Mouse (Mus musculus): ENCODE results near the gene Nxf2. TPM values are rescaled to one million over a fixed set of nuclear protein-coding genes. Genes with fewer than 3 reads are reported as not detected.
A peak's percentile ranks its signal among the peaks of the same experiment; 100 is the strongest.

The Nxf2 gene
- 0.04 TPM in 1 of 2 replicates, not detected in the other for polyA plus RNA-seq (2012; rRNA removed)

GRCm38 (mm10) chrX:134964546-134964945 is at the start of gene Nxf2:
Gene Nxf2 (minus strand): TSS chrX:134964754.
- 91% methylated on average over 19 of the region's 19 CpGs for WGBS
- Histone ChIP-seq H3K36me3 (ENCODE audit: control insufficient read depth, insufficient read depth, low read length) (no peaks in the 10 kb centered on the region), H3K4me1 (ENCODE audit: control insufficient read depth, insufficient read depth, insufficient read length) (no peaks in the 10 kb centered on the region), H3K27me3 (ENCODE audit: control insufficient read depth, insufficient read depth, low read length) (no peaks in the 10 kb centered on the region), H3K27ac (ENCODE audit: insufficient read depth, low read length) (no peak within 1 kb of the TSS), H3K4me3 (ENCODE audit: extremely low read depth, insufficient read depth, insufficient read length) (peak within 1 kb of the TSS; percentile 28; the same call in 1 of the 2 replicates)
- no peak for DNase-seq (ENCODE audit: low read depth in 1 of 2, low spot score in 2 of 2)
- no peak for TF ChIP-seq POLR2A (IDR thresholded peaks at IDR 0.05; ENCODE audit: low read depth, low read length)
- TF ChIP-seq CTCF (IDR thresholded peaks at IDR 0.05; ENCODE audit: extremely low read depth, insufficient read depth, insufficient read length, insufficient replicate concordance) = no peak

- Histone ChIP-seq H3K36me3 (ENCODE audit: control insufficient read depth, insufficient read depth, low read length) (no peaks in the 10 kb centered on the region), H3K27ac (ENCODE audit: insufficient read depth, low read length) (no peak overlapping the region), H3K4me1 (ENCODE audit: control insufficient read depth, insufficient read depth, insufficient read length) (no peaks in the 10 kb centered on the region), H3K4me3 (ENCODE audit: extremely low read depth, insufficient read depth, insufficient read length) (no peak overlapping the region), H3K27me3 (ENCODE audit: control insufficient read depth, insufficient read depth, low read length) (no peaks in the 10 kb centered on the region)
- WGBS = 67% methylated on average over 3 of the region's 3 CpGs
- no peak for TF ChIP-seq CTCF (IDR thresholded peaks at IDR 0.05; ENCODE audit: extremely low read depth, insufficient read depth, insufficient read length, insufficient replicate concordance)
- TF ChIP-seq POLR2A (IDR thresholded peaks at IDR 0.05; ENCODE audit: low read depth, low read length) = no peak
- DNase-seq (ENCODE audit: low read depth in 1 of 2, low spot score in 2 of 2) = no peak
Measured at GRCm38 (mm10) chrX:135011381-135011780, 46.8 kb upstream of the Nxf2 start.

GRCm38 (mm10) chrX:135009471-135009815 is 44.9 kb upstream of the Nxf2 start:
- no peak for DNase-seq (ENCODE audit: low read depth in 1 of 2, low spot score in 2 of 2)
- no peaks in the 10 kb centered on the region for H3K4me1 ChIP-seq (ENCODE audit: control insufficient read depth, insufficient read depth, insufficient read length)
- TF ChIP-seq POLR2A (IDR thresholded peaks at IDR 0.05; ENCODE audit: low read depth, low read length) = no peak
- no peak for TF ChIP-seq CTCF (IDR thresholded peaks at IDR 0.05; ENCODE audit: extremely low read depth, insufficient read depth, insufficient read length, insufficient replicate concordance)
- WGBS = 31% methylated on average over 6 of the region's 6 CpGs
- peak overlapping the region; percentile 99 for H3K27ac ChIP-seq (ENCODE audit: insufficient read depth, low read length)
- no peaks in the 10 kb centered on the region for H3K36me3 ChIP-seq (ENCODE audit: control insufficient read depth, insufficient read depth, low read length)
- H3K27me3 ChIP-seq (ENCODE audit: control insufficient read depth, insufficient read depth, low read length) = no peaks in the 10 kb centered on the region
- peak overlapping the region; percentile 68 for H3K4me3 ChIP-seq (ENCODE audit: extremely low read depth, insufficient read depth, insufficient read length)

- Histone ChIP-seq H3K27ac (ENCODE audit: insufficient read depth, low read length) (peak within 1 kb of the TSS; percentile 99), H3K27me3 (ENCODE audit: control insufficient read depth, insufficient read depth, low read length) (no peaks in the 10 kb centered on the region), H3K4me3 (ENCODE audit: extremely low read depth, insufficient read depth, insufficient read length) (peak within 1 kb of the TSS; percentile 68), H3K4me1 (ENCODE audit: control insufficient read depth, insufficient read depth, insufficient read length) (no peaks in the 10 kb centered on the region), H3K36me3 (ENCODE audit: control insufficient read depth, insufficient read depth, low read length) (no peaks in the 10 kb centered on the region)
- TF ChIP-seq CTCF (IDR thresholded peaks at IDR 0.05; ENCODE audit: extremely low read depth, insufficient read depth, insufficient read length, insufficient replicate concordance) (no peak), POLR2A (IDR thresholded peaks at IDR 0.05; ENCODE audit: low read depth, low read length) (peak; percentile 75)
- WGBS = 20% methylated on average over 60 of the region's 65 CpGs
- peak; percentile 76 to 85 for DNase-seq (ENCODE audit: low read depth in 1 of 2, low spot score in 2 of 2)
Measured at GRCm38 (mm10) chrX:135008720-135009470, 44.3 kb upstream of the Nxf2 start, which contains the start of gene Zmat1. Gene Zmat1 (minus strand): TSS chrX:135009209.

GRCm38 (mm10) chrX:135008021-135008420 is 43.5 kb upstream of the Nxf2 start:
- no peaks in the 10 kb centered on the region for H3K27me3 ChIP-seq (ENCODE audit: control insufficient read depth, insufficient read depth, low read length)
- DNase-seq (ENCODE audit: low read depth in 1 of 2, low spot score in 2 of 2) = peak in 1 of 2 experiments; percentile 9
- peak overlapping the region; percentile 62 for H3K27ac ChIP-seq (ENCODE audit: insufficient read depth, low read length)
- H3K4me3 ChIP-seq (ENCODE audit: extremely low read depth, insufficient read depth, insufficient read length) = peak overlapping the region; percentile 54
- TF ChIP-seq CTCF (IDR thresholded peaks at IDR 0.05; ENCODE audit: extremely low read depth, insufficient read depth, insufficient read length, insufficient replicate concordance) (no peak), POLR2A (IDR thresholded peaks at IDR 0.05; ENCODE audit: low read depth, low read length) (no peak)
- 35% methylated on average over 4 of the region's 5 CpGs for WGBS
- no peaks in the 10 kb centered on the region for H3K4me1 ChIP-seq (ENCODE audit: control insufficient read depth, insufficient read depth, insufficient read length)
- no peaks in the 10 kb centered on the region for H3K36me3 ChIP-seq (ENCODE audit: control insufficient read depth, insufficient read depth, low read length)

- TF ChIP-seq CTCF (IDR thresholded peaks at IDR 0.05; ENCODE audit: extremely low read depth, insufficient read depth, insufficient read length, insufficient replicate concordance) (no peak), POLR2A (IDR thresholded peaks at IDR 0.05; ENCODE audit: low read depth, low read length) (no peak)
- peak; percentile 52 to 65 for DNase-seq (ENCODE audit: low read depth in 1 of 2, low spot score in 2 of 2)
- peak overlapping the region; percentile 28; the same call in 1 of the 2 replicates for H3K4me3 ChIP-seq (ENCODE audit: extremely low read depth, insufficient read depth, insufficient read length)
- H3K27me3 ChIP-seq (ENCODE audit: control insufficient read depth, insufficient read depth, low read length) = no peaks in the 10 kb centered on the region
- no peak overlapping the region for H3K27ac ChIP-seq (ENCODE audit: insufficient read depth, low read length)
- H3K36me3 ChIP-seq (ENCODE audit: control insufficient read depth, insufficient read depth, low read length) = no peaks in the 10 kb centered on the region
- no peaks in the 10 kb centered on the region for H3K4me1 ChIP-seq (ENCODE audit: control insufficient read depth, insufficient read depth, insufficient read length)
- WGBS = 56% methylated on average over 43 of the region's 53 CpGs
Measured at GRCm38 (mm10) chrX:134963305-134964094, 1.1 kb downstream of the Nxf2 start.
